Mouse (Mus musculus) cerebellum, postnatal 10 days (tissue): ENCODE results near the gene Adgrb2.

Experiments
- DNase-seq, 2 experiments: peaks; one replicate each; pipeline ENCODE4 v3.0.0; 2021; ENCODE audit warnings: mixed read lengths in 2 of 2

Gene Adgrb2

GRCm38 (mm10) chr4:129984421-129985061 is at the start of gene Adgrb2:
TSS of gene Adgrb2 (plus strand) at chr4:129984870.
- peak; percentile 68 to 76 for DNase-seq

- no peak for DNase-seq
Observed at GRCm38 (mm10) chr4:129951359-129951821, 33.3 kb upstream of the Adgrb2 start.

- peak in 1 of 2 experiments; percentile 62 for DNase-seq
Observed at GRCm38 (mm10) chr4:129952241-129952810, 32.3 kb upstream of the Adgrb2 start.

GRCm38 (mm10) chr4:129954527-129954926 is 30.1 kb upstream of the Adgrb2 start:
- DNase-seq: no peak

- DNase-seq: peak; percentile 83 to 87
Observed at GRCm38 (mm10) chr4:129960180-129960944, 24.3 kb upstream of the Adgrb2 start.

- DNase-seq: no peak
Observed at GRCm38 (mm10) chr4:129965294-129965693, 19.4 kb upstream of the Adgrb2 start.

- peak in 1 of 2 experiments; percentile 53 for DNase-seq
Observed at GRCm38 (mm10) chr4:129966201-129966600, 18.5 kb upstream of the Adgrb2 start.

- DNase-seq: peak; percentile 80 to 89
Observed at GRCm38 (mm10) chr4:129967024-129968014, 17.4 kb upstream of the Adgrb2 start.

- no peak for DNase-seq
Observed at GRCm38 (mm10) chr4:129970168-129970567, 14.5 kb upstream of the Adgrb2 start.

- DNase-seq: peak in 1 of 2 experiments; percentile 71
Observed at GRCm38 (mm10) chr4:129970861-129971260, 13.8 kb upstream of the Adgrb2 start.

- DNase-seq: peak; percentile 76 to 85
Observed at GRCm38 (mm10) chr4:129971989-129972388, 12.7 kb upstream of the Adgrb2 start.

GRCm38 (mm10) chr4:129974285-129974684 is 10.4 kb upstream of the Adgrb2 start:
- DNase-seq: peak in 1 of 2 experiments; percentile 57

GRCm38 (mm10) chr4:129977256-129977655 is 7.4 kb upstream of the Adgrb2 start:
- no peak for DNase-seq

GRCm38 (mm10) chr4:129978227-129978626 is 6.4 kb upstream of the Adgrb2 start:
- peak; percentile 81 to 83 for DNase-seq

- DNase-seq: no peak
Observed at GRCm38 (mm10) chr4:129978930-129979329, 5.7 kb upstream of the Adgrb2 start.

GRCm38 (mm10) chr4:129981657-129982056 is 3.0 kb upstream of the Adgrb2 start:
- peak in 1 of 2 experiments; percentile 62 for DNase-seq

GRCm38 (mm10) chr4:129983046-129983445 is 1.6 kb upstream of the Adgrb2 start:
- DNase-seq: peak in 1 of 2 experiments; percentile 36

- peak; percentile 91 to 96 for DNase-seq
Observed at GRCm38 (mm10) chr4:129983764-129984420, 778 bp upstream of the Adgrb2 start.

- no peak for DNase-seq
Observed at GRCm38 (mm10) chr4:129985161-129985670, 546 bp downstream of the Adgrb2 start.

- DNase-seq: peak; percentile 98 to 99
Observed at GRCm38 (mm10) chr4:129985671-129986441, 1.2 kb downstream of the Adgrb2 start.
